Mouse (Mus musculus): ENCODE measurements around the gene Crhr1.

GRCm38 (mm10) chr11:104179804-104180203, 47.1 kb downstream of the Crhr1 start:
- TF ChIP-seq EP300 (IDR thresholded peaks at IDR 0.05; ENCODE audit: insufficient read depth, low read depth, low read length) (no peak), CTCF (IDR thresholded peaks at IDR 0.05) (no peak)
